Mouse (Mus musculus) kidney, embryonic 14.5 days (tissue): Measurements from ENCODE around the gene Bfsp2. TPM values are rescaled to one million over a fixed set of nuclear protein-coding genes. Genes with fewer than 3 reads are reported as not detected.

Source experiments
- ATAC-seq: fragments of 200-750 bp; cut with Nextera tagmentation; 2 replicates; pipeline ENCODE4 v1.8.0; 2017; ENCODE audit warnings: moderate number of reproducible peaks, mild to moderate bottlenecking, moderate TSS enrichment, moderate library complexity; ENCODE audit not compliant: low FRiP score, low TSS enrichment
- H3K27ac ChIP-seq: fragments of 300-500 bp; sonication (generic); 2 replicates; pipeline ENCODE4 v1.5.1; 2014; ENCODE audit warnings: low read depth, mild to moderate bottlenecking, low read length, moderate library complexity, mixed read lengths
- H3K27me3 ChIP-seq: fragments of 300-500 bp; sonication (generic); 2 replicates; pipeline ENCODE4 v1.6.1; 2014; ENCODE audit warnings: mild to moderate bottlenecking, low read length; ENCODE audit not compliant: control insufficient read depth, insufficient read depth
- H3K36me3 ChIP-seq: fragments of 300-500 bp; sonication (generic); 2 replicates; pipeline ENCODE4 v1.6.1; 2014; ENCODE audit warnings: low read length, mixed read lengths; ENCODE audit not compliant: control insufficient read depth, insufficient read depth
- H3K4me1 ChIP-seq: fragments of 300-500 bp; sonication (generic); 2 replicates; pipeline ENCODE4 v1.6.1; 2014; ENCODE audit warnings: low read length, mixed read lengths; ENCODE audit not compliant: control insufficient read depth, insufficient read depth
- H3K4me2 ChIP-seq: fragments of 300-500 bp; sonication (generic); replicated peaks from 2 replicates; pipeline ENCODE4 v1.6.1; 2014; ENCODE audit warnings: low read depth, mild to moderate bottlenecking, low read length
- H3K4me3 ChIP-seq: fragments of 300-500 bp; sonication (generic); 2 replicates; pipeline ENCODE4 v1.5.1; 2014; ENCODE audit warnings: mild to moderate bottlenecking, low read length
- H3K9ac ChIP-seq: fragments of 300-500 bp; sonication (generic); 2 replicates; pipeline ENCODE4 v1.6.1; 2014; ENCODE audit warnings: low read depth, mild to moderate bottlenecking, low read length, moderate library complexity
- H3K9me3 ChIP-seq: fragments of 300-500 bp; sonication (generic); 2 replicates; pipeline ENCODE4 v1.6.1; 2016; ENCODE audit warnings: low read length; ENCODE audit not compliant: control insufficient read depth
- WGBS: fragments of 180-500 bp; shearing (Covaris S2); extraction: QIAGEN DNeasy Blood & Tissue Kit; methylation state at CpG from one replicate; pipeline ENCODE4 v1.1.7; 2014; 5-methylcytosine and 5-hydroxymethylcytosine counted together
- polyA plus RNA-seq: library from polyadenylated mRNA; unstranded; fragments of >200 nt; fragmentation: Nextera tagmentation; extraction: Ambion mirVana; gene quantifications from 2 replicates; pipeline ENCODE4 v1.2.1, GENCODE M21; 2014

Gene Bfsp2
- polyA plus RNA-seq, 1 experiment from 2014 or later, result 0.60 TPM

DNA sequence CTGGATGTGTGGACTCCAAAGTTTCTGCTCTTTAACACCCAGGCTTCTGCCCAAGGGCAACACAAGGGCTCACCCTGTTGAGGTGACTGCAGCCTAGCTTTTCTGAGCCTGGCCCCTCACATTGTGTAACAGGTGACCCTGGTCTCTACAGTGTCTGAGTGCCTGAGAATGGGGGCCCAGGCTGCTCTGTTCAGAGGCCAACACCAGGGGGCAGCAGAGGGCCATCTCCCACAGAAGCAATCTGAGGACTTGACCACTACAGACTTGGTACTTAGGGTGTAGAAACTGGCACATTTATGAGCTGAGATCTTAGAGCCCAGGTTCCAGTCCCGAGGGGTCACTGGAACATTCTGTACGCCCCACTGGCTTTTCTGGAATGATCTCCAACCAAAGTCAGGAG is 10.2 kb upstream of the Bfsp2 start:
- Histone ChIP-seq H3K27ac (no peak overlapping the region), H3K4me3 (no peak overlapping the region), H3K9ac (no peak overlapping the region), H3K4me2 (no peak overlapping the region), H3K27me3 (no peaks in the 10 kb centered on the region), H3K9me3 (no peaks in the 10 kb centered on the region), H3K36me3 (no peaks in the 10 kb centered on the region), H3K4me1 (peaks cover 10% of the 10 kb centered on the region; the same call in 1 of the 2 replicates)
- WGBS, result 6% methylated on average over 2 of the region's 2 CpGs
- ATAC-seq, result peak; percentile 58

DNA sequence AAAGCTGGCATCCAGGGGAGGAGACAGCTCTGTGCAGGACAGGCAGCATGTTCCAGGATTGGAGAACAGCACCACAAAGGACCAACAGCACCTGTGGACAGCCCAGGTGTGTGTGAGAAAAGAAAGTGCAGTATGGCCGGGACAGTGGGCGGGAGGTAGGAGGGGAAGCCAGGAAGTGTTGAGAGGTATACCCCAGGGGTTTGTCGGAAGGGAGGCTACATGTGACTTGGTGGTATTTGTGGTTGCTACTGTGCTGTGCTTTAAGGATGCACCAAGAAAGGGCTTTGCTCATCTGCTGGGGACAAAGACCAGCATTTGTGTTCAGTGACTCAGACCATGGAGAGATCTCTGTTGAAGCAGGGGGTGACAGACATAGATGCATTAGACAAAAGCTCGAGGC is 9.7 kb upstream of the Bfsp2 start:
- peaks cover 16% of the 10 kb centered on the region; the same call in 1 of the 2 replicates for H3K4me1 ChIP-seq
- 76% methylated on average over 4 of the region's 4 CpGs for WGBS
- H3K27ac ChIP-seq, result no peak overlapping the region
- no peak overlapping the region for H3K4me2 ChIP-seq
- no peak for ATAC-seq
- no peak overlapping the region for H3K4me3 ChIP-seq
- H3K9ac ChIP-seq, result no peak overlapping the region
- no peaks in the 10 kb centered on the region for H3K9me3 ChIP-seq
- H3K27me3 ChIP-seq, result no peaks in the 10 kb centered on the region
- no peaks in the 10 kb centered on the region for H3K36me3 ChIP-seq

DNA sequence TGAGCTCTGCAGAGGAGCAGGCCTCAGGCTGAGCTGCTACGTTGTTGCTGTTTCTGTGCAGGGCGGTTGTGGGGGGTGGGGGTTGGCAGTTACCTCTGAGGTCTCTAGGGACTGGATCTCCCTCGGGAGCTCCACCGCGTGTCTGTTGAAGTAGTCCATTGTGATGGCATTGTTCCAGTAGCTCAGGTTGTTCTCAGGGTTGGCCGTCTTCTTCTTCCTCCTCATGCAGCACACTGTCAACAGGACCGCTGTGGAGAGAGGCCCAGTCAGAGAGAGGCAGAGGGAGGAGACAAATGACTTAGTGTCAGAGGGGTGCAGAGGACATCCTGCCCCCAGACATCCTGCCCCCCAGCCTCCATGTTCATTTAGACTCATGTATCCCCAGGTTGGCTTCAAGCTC is 8.9 kb upstream of the Bfsp2 start:
- H3K4me3 ChIP-seq, result no peak overlapping the region
- ATAC-seq, result no peak
- H3K27me3 ChIP-seq, result no peaks in the 10 kb centered on the region
- no peak overlapping the region for H3K9ac ChIP-seq
- H3K36me3 ChIP-seq, result no peaks in the 10 kb centered on the region
- 65% methylated on average over 6 of the region's 7 CpGs for WGBS
- H3K4me1 ChIP-seq, result peaks cover 16% of the 10 kb centered on the region; the same call in 1 of the 2 replicates
- no peak overlapping the region for H3K27ac ChIP-seq
- no peak overlapping the region for H3K4me2 ChIP-seq
- no peaks in the 10 kb centered on the region for H3K9me3 ChIP-seq

DNA sequence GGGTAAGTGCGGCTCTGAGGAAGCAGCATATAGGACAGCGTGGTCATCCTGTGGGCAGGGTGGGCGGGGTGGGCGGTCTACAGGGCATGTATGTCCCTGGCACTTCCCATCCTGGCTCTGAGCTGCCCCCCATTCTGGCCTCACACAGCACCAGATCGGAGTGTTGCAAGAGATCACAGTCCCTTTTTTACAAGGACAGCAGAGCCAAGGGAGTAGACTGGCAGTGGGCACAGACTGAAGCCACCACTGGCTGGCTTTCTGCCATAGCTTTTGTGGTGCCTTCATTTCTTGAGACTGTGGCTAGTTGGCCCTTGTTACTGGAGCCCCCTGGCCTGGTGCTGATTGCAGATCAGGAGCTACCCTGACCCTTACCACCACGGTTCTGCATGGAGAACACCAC is 6.0 kb upstream of the Bfsp2 start:
- ATAC-seq, result no peak
- no peak overlapping the region for H3K4me3 ChIP-seq
- WGBS, result 76% methylated on average over 6 of the region's 6 CpGs
- H3K4me2 ChIP-seq, result no peak overlapping the region
- H3K9ac ChIP-seq, result no peak overlapping the region
- H3K9me3 ChIP-seq, result no peaks in the 10 kb centered on the region
- H3K4me1 ChIP-seq, result peaks cover 17% of the 10 kb centered on the region; the same call in 1 of the 2 replicates
- 0 out of 2 replicates have a peak overlapping the region, but pooled peaks have one; percentile 17 for H3K27ac ChIP-seq
- no peaks in the 10 kb centered on the region for H3K36me3 ChIP-seq
- no peaks in the 10 kb centered on the region for H3K27me3 ChIP-seq

DNA sequence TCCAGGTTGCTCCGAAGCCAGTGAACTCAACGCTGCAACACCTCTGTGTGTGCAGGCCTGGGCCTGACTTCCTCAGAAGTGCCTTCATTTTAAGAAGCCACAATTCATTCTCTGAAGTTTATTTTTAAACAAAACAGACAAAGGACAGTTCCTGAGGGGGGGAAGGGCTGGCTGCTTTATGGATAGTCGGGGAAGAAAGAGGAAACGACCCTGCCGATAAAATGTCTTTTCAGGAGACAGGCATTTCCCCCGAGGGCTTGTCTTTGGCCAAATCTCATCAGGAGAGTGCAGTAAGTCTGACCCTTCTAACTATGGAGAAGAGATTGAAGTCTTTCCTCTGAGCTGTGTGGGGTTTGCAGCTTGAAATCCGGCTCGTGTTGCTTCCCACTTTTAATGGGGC is 5.4 kb upstream of the Bfsp2 start:
- H3K4me3 ChIP-seq, result no peak overlapping the region
- 14% methylated on average over 8 of the region's 8 CpGs for WGBS
- no peaks in the 10 kb centered on the region for H3K36me3 ChIP-seq
- peak overlapping the region; percentile 20; the same call in 1 of the 2 replicates for H3K27ac ChIP-seq
- H3K4me1 ChIP-seq, result peaks cover 22% of the 10 kb centered on the region
- no peaks in the 10 kb centered on the region for H3K27me3 ChIP-seq
- ATAC-seq, result no peak
- no peak overlapping the region for H3K4me2 ChIP-seq
- no peak overlapping the region for H3K9ac ChIP-seq
- no peaks in the 10 kb centered on the region for H3K9me3 ChIP-seq

DNA sequence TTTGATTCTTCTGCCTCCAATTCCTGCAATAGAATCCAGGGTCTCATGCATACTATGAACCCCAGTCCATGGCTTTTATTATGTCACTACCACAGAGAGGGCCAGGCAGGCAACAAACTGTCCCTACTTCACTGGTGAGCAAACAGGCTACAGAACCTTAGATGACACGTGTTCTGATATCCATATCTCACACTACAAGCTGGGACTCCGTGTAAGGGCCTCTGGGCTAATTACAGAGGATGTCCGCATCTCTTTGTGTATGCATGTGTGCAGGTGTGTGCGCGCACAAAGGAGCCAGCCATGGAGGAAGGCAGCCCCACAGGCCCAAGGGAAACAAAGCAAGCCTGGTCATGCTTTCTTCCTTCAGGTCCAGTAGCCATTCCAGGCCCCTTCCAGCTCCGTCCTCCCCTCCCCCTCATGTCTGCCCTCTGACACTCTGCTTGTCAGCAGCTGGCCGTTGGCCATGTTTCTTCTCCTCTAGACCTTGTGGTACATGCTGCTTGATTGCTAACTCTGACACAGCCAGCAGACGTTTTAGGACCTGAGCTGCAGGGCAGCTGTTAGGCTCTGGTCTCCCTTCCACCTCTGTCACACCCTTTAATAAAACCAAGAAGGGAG is 492 bp upstream of the Bfsp2 start:
- Histone ChIP-seq H3K36me3 (no peaks in the 10 kb centered on the region), H3K4me3 (no peak overlapping the region), H3K27ac (no peak overlapping the region), H3K4me2 (no peak overlapping the region), H3K4me1 (peaks cover 16% of the 10 kb centered on the region), H3K27me3 (no peaks in the 10 kb centered on the region), H3K9me3 (no peaks in the 10 kb centered on the region), H3K9ac (no peak overlapping the region)
- peak; percentile 61; the same call in 1 of the 2 replicates for ATAC-seq
- WGBS, result 45% methylated on average over 8 of the region's 8 CpGs

DNA sequence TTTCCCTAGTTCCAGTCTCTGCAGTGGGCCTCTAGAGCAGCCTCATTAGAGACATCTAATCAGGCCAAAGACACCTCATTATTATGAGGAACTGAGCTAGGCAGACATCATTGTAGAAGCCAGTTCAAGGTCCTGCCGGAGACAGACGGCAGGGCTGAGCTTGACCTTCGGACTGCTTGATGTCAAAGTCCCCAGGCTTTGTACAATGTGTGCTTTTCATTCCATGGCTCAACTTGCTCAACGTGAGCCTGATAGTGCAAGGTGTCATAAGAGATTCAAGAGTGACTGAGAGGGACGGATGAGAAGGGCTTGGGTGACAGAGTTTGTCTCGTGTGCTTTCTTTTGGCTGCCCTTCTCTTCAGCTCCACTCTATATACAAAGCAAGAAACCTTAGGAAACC is 4.8 kb downstream of the Bfsp2 start:
- Histone ChIP-seq H3K27ac (no peak overlapping the region), H3K36me3 (no peaks in the 10 kb centered on the region), H3K9me3 (no peaks in the 10 kb centered on the region), H3K9ac (no peak overlapping the region), H3K4me1 (0 out of 2 replicates have a peak, but pooled peaks cover 5% of the 10 kb centered on the region), H3K27me3 (no peaks in the 10 kb centered on the region), H3K4me3 (no peak overlapping the region), H3K4me2 (no peak overlapping the region)
- no peak for ATAC-seq
- 87% methylated on average over 6 of the region's 6 CpGs for WGBS

DNA sequence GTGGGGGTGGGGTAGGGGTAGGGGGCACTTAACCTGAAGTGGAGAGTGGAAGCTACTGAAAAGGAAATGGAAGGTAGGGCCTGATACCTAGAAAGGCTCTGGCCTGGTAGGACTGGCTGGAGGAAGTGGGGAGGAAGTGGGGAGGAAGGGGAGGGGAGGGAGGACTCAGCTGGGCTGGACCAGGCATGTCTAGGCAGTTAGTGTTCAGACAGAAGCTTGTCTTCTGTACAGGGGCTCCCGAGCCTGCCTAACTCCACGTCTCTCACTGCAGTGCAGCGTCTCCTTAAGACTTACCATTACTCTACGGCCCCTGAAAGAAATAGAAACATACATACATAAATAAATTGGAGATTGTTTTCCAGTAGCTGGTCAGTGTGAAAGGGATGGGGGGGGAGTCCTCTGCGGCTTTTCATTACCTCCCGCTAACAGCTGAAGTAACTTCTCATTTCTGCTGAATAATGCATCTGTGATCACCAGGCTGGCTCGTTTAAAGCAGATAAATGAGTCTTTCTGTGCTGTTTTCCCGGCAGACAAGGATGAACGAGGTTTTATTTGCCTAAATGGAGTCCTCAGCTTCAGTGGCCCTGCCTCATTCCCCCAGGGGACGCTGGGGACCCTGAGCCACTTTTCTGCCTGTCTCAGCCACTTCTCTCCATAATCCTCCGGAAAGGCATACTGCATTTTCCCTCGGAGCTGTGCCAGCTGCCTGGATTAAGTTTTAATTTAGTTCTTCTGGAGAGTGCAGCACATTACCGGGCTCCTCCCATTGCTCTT is 6.1 kb downstream of the Bfsp2 start:
- Histone ChIP-seq H3K27ac (no peak overlapping the region), H3K4me2 (no peak overlapping the region), H3K36me3 (no peaks in the 10 kb centered on the region), H3K27me3 (no peaks in the 10 kb centered on the region), H3K9ac (no peak overlapping the region), H3K4me3 (no peak overlapping the region), H3K9me3 (no peaks in the 10 kb centered on the region), H3K4me1 (0 out of 2 replicates have a peak, but pooled peaks cover 5% of the 10 kb centered on the region)
- peak; percentile 43; the same call in 1 of the 2 replicates for ATAC-seq
- WGBS, result 36% methylated on average over 13 of the region's 13 CpGs

DNA sequence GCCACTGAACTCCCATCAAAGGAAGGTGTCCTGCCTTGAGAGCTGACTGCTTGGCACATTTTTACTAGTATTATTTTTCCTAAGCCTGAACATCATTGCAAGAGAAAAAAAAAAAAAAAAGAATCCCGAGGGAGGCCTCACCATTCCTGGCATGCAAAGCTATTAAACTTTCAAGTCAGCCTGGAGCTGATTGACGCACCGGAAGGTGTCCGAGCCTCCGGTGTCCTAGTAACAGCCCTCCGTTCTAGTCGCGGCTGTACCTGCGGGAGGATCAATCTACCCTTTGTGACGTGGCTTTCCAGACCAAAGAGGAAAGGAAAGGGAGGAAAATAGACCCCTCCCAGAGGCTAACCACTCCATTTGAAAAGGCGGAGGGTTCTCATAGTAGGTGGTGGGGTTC is 8.4 kb downstream of the Bfsp2 start:
- no peak overlapping the region for H3K27ac ChIP-seq
- 11% methylated on average over 11 of the region's 11 CpGs for WGBS
- H3K27me3 ChIP-seq, result no peaks in the 10 kb centered on the region
- H3K4me2 ChIP-seq, result peak overlapping the region; percentile 20; the same call in 1 of the 2 replicates
- no peaks in the 10 kb centered on the region for H3K36me3 ChIP-seq
- no peak overlapping the region for H3K9ac ChIP-seq
- 0 out of 2 replicates have a peak, but pooled peaks cover 5% of the 10 kb centered on the region for H3K4me1 ChIP-seq
- no peak overlapping the region for H3K4me3 ChIP-seq
- no peaks in the 10 kb centered on the region for H3K9me3 ChIP-seq
- 0 out of 2 replicates have a peak, but pooled peaks have one; percentile 13 for ATAC-seq
